Mouse (Mus musculus) hindbrain, embryonic 10.5 days (tissue): ENCODE data around the gene Csrnp3. TPM values are rescaled to one million over a fixed set of nuclear protein-coding genes. Genes with fewer than 3 reads are reported as not detected.

Experiments
- DNase-seq: peaks from one replicate; pipeline ENCODE4 v3.0.0-alpha.2; 2017; ENCODE audit warnings: low spot score
- H3K27ac ChIP-seq: fragments of 300-500 bp; sonication (generic); 2 replicates; pipeline ENCODE4 v1.5.1; 2016; ENCODE audit warnings: mild to moderate bottlenecking, moderate library complexity
- H3K27me3 ChIP-seq: fragments of 300-500 bp; sonication (generic); 2 replicates; pipeline ENCODE4 v1.6.1; 2016; ENCODE audit warnings: mild to moderate bottlenecking; ENCODE audit not compliant: poor library complexity, insufficient read depth, severe bottlenecking
- H3K36me3 ChIP-seq: fragments of 300-500 bp; sonication (generic); 2 replicates; pipeline ENCODE4 v1.6.1; 2016; ENCODE audit warnings: mild to moderate bottlenecking, moderate library complexity
- H3K4me1 ChIP-seq: fragments of 300-500 bp; sonication (generic); replicated peaks from 2 replicates; pipeline ENCODE4 v1.6.1; 2016; ENCODE audit warnings: mild to moderate bottlenecking
- H3K4me3 ChIP-seq: fragments of 300-500 bp; sonication (generic); 2 replicates; pipeline ENCODE4 v1.5.1; 2016; ENCODE audit warnings: mild to moderate bottlenecking, moderate library complexity
- H3K9me3 ChIP-seq: fragments of 300-500 bp; sonication (generic); 2 replicates; pipeline ENCODE4 v1.6.1; 2016; ENCODE audit warnings: mild to moderate bottlenecking, moderate library complexity
- WGBS: fragments of 180-500 bp; shearing (Covaris S2); methylation state at CpG from one replicate; pipeline ENCODE4 v1.1.7; 2016; 5-methylcytosine and 5-hydroxymethylcytosine counted together
- polyA plus RNA-seq: library from polyadenylated mRNA; unstranded; fragments of >200 nt; fragmentation: Nextera tagmentation; extraction: Ambion mirVana; gene quantifications from 2 replicates; pipeline ENCODE4 v1.2.1, GENCODE M21; 2016

The Csrnp3 gene
- polyA plus RNA-seq, 1 experiment from 2014 or later = 12.3 TPM

DNA sequence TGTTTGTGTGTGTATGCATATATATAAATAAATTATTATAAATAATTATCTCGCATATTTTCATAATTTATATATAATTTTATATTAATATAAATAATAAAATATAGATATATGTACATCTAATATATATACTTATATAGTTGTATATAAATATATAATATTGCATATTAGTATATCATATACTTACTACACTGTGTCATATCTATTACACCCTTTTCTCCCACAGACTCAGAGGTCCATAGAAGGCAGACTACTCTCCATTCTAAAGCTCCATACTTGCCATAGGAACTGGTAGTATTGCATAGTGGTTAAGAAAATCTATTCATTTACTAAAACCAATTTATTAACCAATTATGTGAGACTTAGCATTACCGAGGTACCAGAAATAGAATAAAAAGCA is 164.1 kb downstream of the Csrnp3 start:
- Histone ChIP-seq H3K36me3 (peaks cover 11% of the 10 kb centered on the region), H3K4me3 (no peak overlapping the region), H3K27ac (no peak overlapping the region), H3K9me3 (no peaks in the 10 kb centered on the region), H3K4me1 (no peaks in the 10 kb centered on the region), H3K27me3 (no peaks in the 10 kb centered on the region)
- DNase-seq = no peak
- 90% methylated on average over 2 of the region's 2 CpGs for WGBS

DNA sequence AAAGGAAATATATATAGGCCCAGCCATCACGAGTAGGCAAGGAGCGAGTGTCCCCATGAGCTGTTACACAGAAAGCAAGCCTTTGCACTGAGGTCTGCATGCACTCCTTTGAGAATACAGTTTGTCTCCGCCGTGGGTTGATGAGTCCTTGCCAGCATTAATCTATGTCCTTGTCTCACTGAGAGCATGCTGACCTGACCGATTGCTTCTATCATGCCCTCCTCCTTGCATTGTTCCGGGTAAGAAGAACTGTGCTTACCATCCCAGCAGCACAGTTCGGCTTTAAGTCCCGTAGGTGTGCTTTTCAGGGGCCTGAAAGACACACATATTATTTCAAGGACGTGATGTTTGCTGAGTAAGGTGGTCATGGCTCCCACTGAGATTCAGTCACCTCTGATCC is 173.1 kb downstream of the Csrnp3 start:
- Histone ChIP-seq H3K4me1 (no peaks in the 10 kb centered on the region), H3K4me3 (no peak overlapping the region), H3K27ac (no peak overlapping the region), H3K36me3 (peaks cover 54% of the 10 kb centered on the region), H3K27me3 (no peaks in the 10 kb centered on the region), H3K9me3 (no peaks in the 10 kb centered on the region)
- no peak for DNase-seq
- 86% methylated on average over 9 of the region's 9 CpGs for WGBS

DNA sequence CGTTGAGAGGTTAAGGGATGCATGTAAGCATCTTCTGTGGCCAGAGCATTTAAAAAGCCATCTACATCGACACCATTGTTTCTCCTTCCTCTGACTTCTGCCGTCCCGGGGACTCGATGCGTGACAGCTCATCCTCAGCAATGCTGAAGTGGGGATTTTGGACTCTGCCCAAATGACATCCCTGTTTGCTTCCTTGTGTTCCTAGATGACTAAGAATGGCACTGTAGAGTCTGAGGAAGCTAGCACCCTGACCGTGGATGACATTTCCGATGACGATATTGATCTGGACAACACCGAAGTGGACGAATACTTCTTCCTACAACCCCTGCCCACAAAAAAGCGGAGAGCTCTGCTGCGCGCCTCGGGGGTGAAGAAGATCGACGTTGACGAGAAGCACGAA is 173.7 kb downstream of the Csrnp3 start:
- Histone ChIP-seq H3K27me3 (no peaks in the 10 kb centered on the region), H3K4me3 (no peak overlapping the region), H3K27ac (no peak overlapping the region), H3K9me3 (no peaks in the 10 kb centered on the region), H3K36me3 (peaks cover 60% of the 10 kb centered on the region), H3K4me1 (no peaks in the 10 kb centered on the region)
- no peak for DNase-seq
- 94% methylated on average over 19 of the region's 19 CpGs for WGBS

DNA sequence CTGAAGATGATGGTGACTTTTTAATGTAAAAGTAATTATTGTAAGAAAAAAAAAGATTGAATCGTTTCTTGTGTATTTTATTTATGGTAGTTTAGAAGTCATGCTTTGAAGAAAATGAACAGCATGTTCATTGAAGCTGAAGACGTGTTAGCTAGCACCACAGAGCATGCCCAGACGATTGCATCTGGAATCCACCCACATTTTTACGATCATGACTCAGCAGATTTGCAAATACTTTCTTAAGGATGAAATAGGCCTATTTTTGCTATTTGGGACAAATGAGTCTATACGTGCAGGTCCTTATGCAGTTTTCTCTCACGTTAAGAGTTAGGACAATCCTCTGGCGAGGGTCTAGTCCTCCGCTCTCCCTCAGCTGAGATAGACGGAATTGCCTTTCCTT is 177.9 kb downstream of the Csrnp3 start:
- Histone ChIP-seq H3K4me3 (no peak overlapping the region), H3K27ac (no peak overlapping the region), H3K27me3 (no peaks in the 10 kb centered on the region), H3K9me3 (no peaks in the 10 kb centered on the region), H3K4me1 (peaks cover 28% of the 10 kb centered on the region), H3K36me3 (peaks cover 71% of the 10 kb centered on the region)
- no peak for DNase-seq
- 93% methylated on average over 9 of the region's 9 CpGs for WGBS

DNA sequence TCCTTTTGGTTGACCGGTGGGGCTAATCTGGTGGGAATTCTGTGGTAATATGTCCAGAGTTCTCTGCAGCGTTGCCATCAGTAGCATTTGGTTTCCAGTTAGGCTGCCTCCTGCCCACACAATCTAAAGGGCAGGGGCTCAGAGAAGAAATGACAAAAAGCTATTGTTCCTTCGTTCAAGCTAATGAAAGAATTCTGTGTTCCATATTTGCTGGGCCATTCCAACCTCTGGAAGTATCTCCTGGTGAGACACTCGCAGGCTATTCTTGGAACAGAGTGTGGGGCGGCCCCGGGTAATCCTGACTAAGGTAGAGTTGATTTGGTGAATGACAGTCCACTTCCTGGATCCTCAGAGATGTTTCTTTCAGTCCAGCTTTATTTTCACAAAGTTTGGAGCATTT is 179.3 kb downstream of the Csrnp3 start:
- no peaks in the 10 kb centered on the region for H3K9me3 ChIP-seq
- no peak for DNase-seq
- WGBS = 68% methylated on average over 6 of the region's 6 CpGs
- no peaks in the 10 kb centered on the region for H3K27me3 ChIP-seq
- H3K4me1 ChIP-seq = peaks cover 42% of the 10 kb centered on the region
- peaks cover 58% of the 10 kb centered on the region for H3K36me3 ChIP-seq
- H3K4me3 ChIP-seq = no peak overlapping the region
- no peak overlapping the region; the same call in 1 of the 2 replicates for H3K27ac ChIP-seq

DNA sequence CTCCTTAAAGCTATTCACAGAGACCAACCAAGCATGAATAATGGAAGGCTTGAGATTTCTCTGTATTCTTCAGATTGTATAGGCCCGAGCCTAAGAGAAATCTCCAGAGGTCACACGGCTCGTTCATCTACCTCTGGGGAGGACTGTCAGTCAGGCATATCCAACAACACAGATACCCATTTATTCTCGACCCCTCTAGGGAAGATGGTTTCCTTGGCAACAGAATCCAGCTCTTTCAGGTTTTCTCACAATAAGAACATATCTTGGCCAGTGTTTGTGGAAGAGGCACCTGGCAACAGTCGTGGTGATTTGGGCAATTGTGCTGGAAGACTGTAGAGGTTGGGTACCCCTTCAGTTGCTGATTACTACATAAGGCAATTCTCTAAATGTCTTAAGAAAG is 183.2 kb downstream of the Csrnp3 start:
- no peak overlapping the region for H3K4me3 ChIP-seq
- no peaks in the 10 kb centered on the region for H3K9me3 ChIP-seq
- H3K27me3 ChIP-seq = no peaks in the 10 kb centered on the region
- peaks cover 19% of the 10 kb centered on the region for H3K36me3 ChIP-seq
- DNase-seq = peak; percentile 59
- peaks cover 46% of the 10 kb centered on the region for H3K4me1 ChIP-seq
- WGBS = 15% methylated on average over 5 of the region's 5 CpGs
- H3K27ac ChIP-seq = no peak overlapping the region

DNA sequence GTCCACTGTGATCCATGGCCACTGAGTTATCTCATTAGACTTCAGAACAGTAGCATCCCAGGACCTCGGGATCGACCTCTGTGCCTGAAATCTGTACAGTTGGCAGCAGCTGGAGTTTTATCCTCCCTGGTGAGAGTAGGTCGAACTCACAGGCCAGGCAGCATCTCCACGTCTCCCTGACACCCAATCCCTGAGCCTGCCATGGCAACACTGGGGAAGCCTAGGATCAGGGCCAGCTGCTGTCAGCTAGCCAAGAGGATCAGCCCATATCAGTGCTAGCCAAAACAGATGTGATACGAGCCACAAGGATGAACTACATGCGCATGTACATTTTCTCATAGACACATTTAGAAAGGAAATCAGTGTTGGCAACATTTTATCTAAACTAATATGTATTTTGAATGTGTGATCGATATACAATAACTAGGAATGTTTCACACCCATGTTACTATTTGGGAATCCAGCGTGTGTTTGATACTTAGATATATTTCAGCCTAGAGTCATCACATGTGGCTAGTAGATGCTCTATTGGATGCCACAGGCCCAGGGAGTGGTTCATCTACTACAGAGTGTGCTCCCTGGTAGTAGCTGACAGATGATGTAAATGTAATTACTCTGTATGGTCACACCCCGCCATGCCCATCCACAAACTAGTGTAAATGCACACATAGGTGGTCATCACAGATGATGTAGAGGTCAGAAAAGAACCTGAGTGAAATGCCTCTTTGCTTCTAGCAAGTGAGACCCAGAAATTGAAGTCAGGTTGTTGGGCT is 189.5 kb downstream of the Csrnp3 start:
- H3K36me3 ChIP-seq = no peaks in the 10 kb centered on the region
- 77% methylated on average over 9 of the region's 9 CpGs for WGBS
- H3K9me3 ChIP-seq = no peaks in the 10 kb centered on the region
- peaks cover 8% of the 10 kb centered on the region; the same call in 1 of the 2 replicates for H3K4me1 ChIP-seq
- H3K27ac ChIP-seq = no peak overlapping the region
- no peaks in the 10 kb centered on the region for H3K27me3 ChIP-seq
- no peak overlapping the region for H3K4me3 ChIP-seq
- DNase-seq = no peak

DNA sequence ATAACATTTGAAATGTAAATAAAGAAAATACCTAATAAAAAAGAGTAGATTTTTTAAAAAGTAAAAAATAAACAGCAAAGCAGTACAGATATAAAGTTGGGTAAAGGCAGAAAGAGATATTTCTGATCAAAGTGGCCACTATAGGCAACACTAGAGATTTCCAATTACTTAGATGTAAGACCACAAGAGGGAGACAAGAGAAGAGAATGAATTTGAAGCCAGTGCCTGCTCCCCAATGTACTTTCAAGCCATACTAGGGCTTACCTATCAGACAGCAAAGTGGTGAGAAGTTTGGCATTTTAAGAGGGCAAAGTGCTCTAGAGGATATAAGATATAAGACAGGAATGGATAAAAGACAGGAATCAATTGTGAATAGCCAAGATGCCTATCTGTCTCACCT is 195.0 kb downstream of the Csrnp3 start:
- H3K27ac ChIP-seq = peak overlapping the region; percentile 16; the same call in 1 of the 2 replicates

DNA sequence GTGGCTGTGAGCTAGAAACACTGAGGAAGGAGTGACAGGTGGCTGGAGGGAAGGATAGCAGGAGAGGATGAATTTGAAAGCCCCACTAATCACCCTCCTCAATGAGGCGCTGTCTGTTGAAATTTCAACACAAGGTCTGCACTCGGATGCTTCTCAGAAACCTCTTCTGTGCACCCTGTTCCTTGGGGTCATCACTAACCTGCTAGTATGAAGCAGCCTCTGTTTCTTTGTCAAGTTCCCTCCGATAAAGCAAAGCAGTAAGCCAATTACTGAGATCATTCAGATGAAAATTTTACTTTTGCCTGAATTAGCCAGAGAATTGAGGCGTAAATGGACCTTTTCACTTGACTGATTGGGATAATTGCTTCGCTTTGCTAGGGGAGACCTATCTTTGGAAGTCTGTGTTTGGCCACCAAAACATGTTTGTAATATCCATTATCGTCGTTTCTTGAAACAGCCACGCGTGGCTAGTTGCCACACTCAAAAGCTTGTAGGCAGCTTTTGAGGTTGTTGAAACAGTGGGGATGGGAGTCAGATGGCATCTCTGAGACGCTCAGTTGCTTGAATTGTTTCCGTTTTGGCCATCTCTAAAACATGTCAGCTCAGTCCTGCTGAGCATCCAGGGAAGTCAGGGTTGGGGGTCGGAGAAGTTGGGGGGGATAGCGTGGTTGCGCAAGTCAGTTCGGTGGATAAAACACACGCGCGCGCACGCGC is 195.8 kb downstream of the Csrnp3 start:
- H3K27me3 ChIP-seq = no peaks in the 10 kb centered on the region
- H3K27ac ChIP-seq = peak overlapping the region; percentile 26
- 77% methylated on average over 21 of the region's 21 CpGs for WGBS
- H3K36me3 ChIP-seq = no peaks in the 10 kb centered on the region
- H3K9me3 ChIP-seq = no peaks in the 10 kb centered on the region
- peaks cover 29% of the 10 kb centered on the region for H3K4me1 ChIP-seq
- H3K4me3 ChIP-seq = no peak overlapping the region
- no peak for DNase-seq

More for the DNA sequence above, 195.0 kb downstream of the Csrnp3 start:
- no peaks in the 10 kb centered on the region for H3K9me3 ChIP-seq
- H3K36me3 ChIP-seq = no peaks in the 10 kb centered on the region
- no peak overlapping the region for H3K4me3 ChIP-seq
- peaks cover 29% of the 10 kb centered on the region for H3K4me1 ChIP-seq
- no peak for DNase-seq
- H3K27me3 ChIP-seq = no peaks in the 10 kb centered on the region

DNA sequence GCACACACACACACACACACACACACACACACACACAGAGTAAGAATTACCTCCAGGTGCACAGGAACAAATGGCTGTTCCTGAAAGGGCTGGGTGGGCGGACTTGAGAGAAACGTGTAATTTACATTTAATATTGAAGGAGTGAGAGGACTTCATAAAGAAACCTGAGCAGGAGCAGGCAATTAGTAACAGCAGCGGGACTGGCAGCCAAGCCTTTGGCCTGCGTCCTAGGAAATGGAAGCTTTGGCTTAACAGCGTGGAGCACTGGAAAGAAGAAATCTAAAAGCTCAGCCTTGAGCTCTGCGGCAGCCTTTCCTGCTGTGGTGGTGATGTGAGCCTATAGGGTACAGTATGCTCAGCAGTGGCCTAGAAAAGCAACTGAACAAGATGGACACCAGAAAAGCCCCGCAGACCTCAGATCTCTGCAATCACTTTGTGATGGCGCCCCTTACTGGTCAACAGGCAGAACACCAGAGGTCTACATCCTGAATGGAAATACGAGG is 196.4 kb downstream of the Csrnp3 start:
- Histone ChIP-seq H3K27me3 (no peaks in the 10 kb centered on the region), H3K4me3 (no peak overlapping the region), H3K27ac (peak overlapping the region; percentile 26; the same call in 1 of the 2 replicates), H3K36me3 (no peaks in the 10 kb centered on the region), H3K4me1 (peaks cover 29% of the 10 kb centered on the region), H3K9me3 (no peaks in the 10 kb centered on the region)
- 74% methylated on average over 9 of the region's 9 CpGs for WGBS
- DNase-seq = peak; percentile 53

DNA sequence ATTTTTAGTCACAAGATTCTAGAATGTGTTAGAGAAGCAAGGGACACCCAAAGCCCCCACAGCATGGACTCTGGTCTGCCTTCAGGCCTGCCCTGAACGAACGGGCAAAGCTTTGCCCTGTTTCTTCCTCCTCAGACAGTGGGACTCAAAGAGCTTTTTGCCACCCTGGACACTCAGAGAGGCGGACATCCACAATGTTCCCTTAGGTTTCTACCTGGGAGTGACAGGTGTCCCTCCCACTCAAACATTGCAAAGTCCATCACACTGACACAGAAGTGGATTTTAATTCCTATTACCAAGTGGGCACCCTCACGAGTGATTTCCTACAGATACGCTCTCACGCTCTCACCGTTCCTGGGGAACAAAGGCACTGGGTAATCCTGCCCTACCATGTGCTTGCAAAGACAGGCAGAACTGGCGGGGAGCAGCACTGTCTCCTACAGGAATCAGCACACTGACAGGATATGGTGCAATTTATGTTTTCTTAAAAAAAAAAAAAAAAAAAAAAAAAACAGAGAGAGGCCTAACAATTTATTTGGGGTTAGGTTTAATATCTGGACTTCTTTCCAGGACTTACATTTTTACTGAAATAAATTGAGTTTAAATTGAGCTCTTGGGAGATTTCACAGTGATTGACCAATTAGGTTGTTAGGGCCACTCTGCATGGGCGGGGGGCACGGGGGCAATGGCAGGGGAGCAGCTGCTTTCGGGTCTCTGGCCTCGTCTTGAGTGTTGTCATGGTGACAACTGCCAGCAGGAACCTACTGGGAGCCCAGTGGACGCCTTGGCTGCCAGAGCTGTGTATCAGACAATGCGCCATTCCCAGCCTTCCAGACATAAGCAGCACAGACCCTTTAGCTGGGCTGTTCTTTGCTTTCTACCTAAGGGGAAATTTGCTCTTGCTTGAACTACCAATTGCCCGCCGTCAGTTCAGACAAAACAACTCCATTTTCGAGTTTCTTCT is 198.2 kb downstream of the Csrnp3 start:
- WGBS = 38% methylated on average over 17 of the region's 17 CpGs
- H3K27ac ChIP-seq = peak overlapping the region; percentile 88
- peak; percentile 77 for DNase-seq

DNA sequence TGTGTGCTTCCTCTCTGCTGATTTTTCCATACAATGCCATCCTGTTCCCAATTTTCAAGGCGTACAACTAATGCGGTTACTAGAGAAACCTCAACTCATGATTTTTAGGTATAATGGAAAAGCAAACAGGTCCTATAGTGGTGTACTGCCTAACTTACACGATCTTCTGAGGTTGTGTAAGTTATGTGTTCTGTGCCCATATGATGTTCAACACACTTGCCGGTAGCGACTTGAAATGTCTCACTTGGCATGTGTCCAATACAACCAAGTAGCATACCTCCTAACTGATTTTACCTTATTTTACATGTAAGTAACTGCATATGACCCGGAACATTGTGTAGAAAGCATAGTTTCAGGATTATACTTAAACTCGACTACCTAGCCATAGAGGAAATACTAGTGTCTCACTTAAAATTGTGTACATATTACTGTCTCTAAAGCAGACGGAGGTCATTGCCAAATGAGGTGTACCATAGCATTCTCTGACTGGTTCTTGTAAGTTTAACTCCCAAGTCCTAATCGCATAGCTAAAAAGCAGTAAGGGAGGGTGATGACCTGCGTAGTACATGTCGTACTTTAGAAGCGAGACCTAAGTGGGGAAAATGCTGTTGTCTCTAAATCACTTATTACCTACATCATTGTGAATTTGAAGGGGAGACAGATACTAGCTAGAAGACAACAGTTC is 199.0 kb downstream of the Csrnp3 start:
- no peak for DNase-seq
- Histone ChIP-seq H3K36me3 (no peaks in the 10 kb centered on the region), H3K27ac (peak overlapping the region; percentile 88)

More for the DNA sequence above, 198.2 kb downstream of the Csrnp3 start:
- Histone ChIP-seq H3K36me3 (no peaks in the 10 kb centered on the region), H3K27me3 (no peaks in the 10 kb centered on the region), H3K4me3 (no peak overlapping the region), H3K4me1 (peaks cover 29% of the 10 kb centered on the region), H3K9me3 (no peaks in the 10 kb centered on the region)

More for the DNA sequence above, 199.0 kb downstream of the Csrnp3 start:
- Histone ChIP-seq H3K27me3 (no peaks in the 10 kb centered on the region), H3K4me3 (no peak overlapping the region), H3K9me3 (no peaks in the 10 kb centered on the region), H3K4me1 (peaks cover 29% of the 10 kb centered on the region)
- 92% methylated on average over 12 of the region's 12 CpGs for WGBS
